Mouse (Mus musculus): ENCODE measurements around the gene Wfikkn2.
A peak's percentile ranks its signal among the peaks of the same experiment; 100 is the strongest.

Wfikkn2 gene

GRCm38 (mm10) chr11:94221257-94221656 is 24.5 kb downstream of the Wfikkn2 start:
- DNase-seq (ENCODE audit: low spot score): no peak

GRCm38 (mm10) chr11:94216247-94216646 is 29.6 kb downstream of the Wfikkn2 start:
- DNase-seq (ENCODE audit: low spot score): no peak

- no peak for DNase-seq (ENCODE audit: low spot score)
These were observed 30.2 kb downstream of the Wfikkn2 start for GRCm38 (mm10) chr11:94215581-94215980.

- DNase-seq (ENCODE audit: low spot score): no peak
These were observed 31.8 kb downstream of the Wfikkn2 start for GRCm38 (mm10) chr11:94213735-94214594.

- DNase-seq (ENCODE audit: low spot score): no peak
These were observed 32.8 kb downstream of the Wfikkn2 start for GRCm38 (mm10) chr11:94212997-94213396.

- no peak for DNase-seq (ENCODE audit: low spot score)
These were observed 33.3 kb downstream of the Wfikkn2 start for GRCm38 (mm10) chr11:94212489-94212836.

GRCm38 (mm10) chr11:94211651-94212488 is 33.9 kb downstream of the Wfikkn2 start:
- peak; percentile 53 for DNase-seq (ENCODE audit: low spot score)

- peak; percentile 99 for DNase-seq (ENCODE audit: low spot score)
These were observed 34.6 kb downstream of the Wfikkn2 start, which contains the start of gene Tob1 for GRCm38 (mm10) chr11:94211124-94211603. Tob1 (plus strand) TSS chr11:94211454.

- DNase-seq (ENCODE audit: low spot score): peak; percentile 92
These were observed 35.4 kb downstream of the Wfikkn2 start for GRCm38 (mm10) chr11:94210191-94211086.

GRCm38 (mm10) chr11:94209695-94210131 is 36.1 kb downstream of the Wfikkn2 start:
- no peak for DNase-seq (ENCODE audit: low spot score)

- DNase-seq (ENCODE audit: low spot score): no peak
These were observed 36.8 kb downstream of the Wfikkn2 start for GRCm38 (mm10) chr11:94208811-94209675.

- DNase-seq (ENCODE audit: low spot score): peak; percentile 40
These were observed 39.2 kb downstream of the Wfikkn2 start for GRCm38 (mm10) chr11:94206398-94207114.

GRCm38 (mm10) chr11:94203066-94203465 is 42.7 kb downstream of the Wfikkn2 start:
- DNase-seq (ENCODE audit: low spot score): no peak

GRCm38 (mm10) chr11:94202106-94202505 is 43.7 kb downstream of the Wfikkn2 start:
- DNase-seq (ENCODE audit: low spot score): no peak

GRCm38 (mm10) chr11:94200422-94200821 is 45.4 kb downstream of the Wfikkn2 start:
- DNase-seq (ENCODE audit: low spot score): no peak

- DNase-seq (ENCODE audit: low spot score): no peak
These were observed 46.0 kb downstream of the Wfikkn2 start for GRCm38 (mm10) chr11:94199771-94200170.

GRCm38 (mm10) chr11:94198405-94199146 is 47.2 kb downstream of the Wfikkn2 start:
- no peak for DNase-seq (ENCODE audit: low spot score)

GRCm38 (mm10) chr11:94196311-94196710 is 49.5 kb downstream of the Wfikkn2 start:
- no peak for DNase-seq (ENCODE audit: low spot score)

GRCm38 (mm10) chr11:94193109-94193508 is 52.7 kb downstream of the Wfikkn2 start:
- DNase-seq (ENCODE audit: low spot score): no peak

All from retina, embryonic 14.5 days (tissue).